Comparison of ENCODE assay signal across 19 mouse cellular contexts in genomic region chr12:31293361-31294142, GRCm38 (mm10). TPM values are rescaled to one million over a fixed set of nuclear protein-coding genes. Genes with fewer than 3 reads are reported as not detected.
DNase-seq lines count a peak whose midpoint lies in the region; ATAC-seq and TF ChIP-seq lines count a peak whose summit lies in the region.
"Had no signal": no experiment of that assay in that cellular context is flagged by ENCODE, and none has a peak within 500 bp of the region (broad histone marks: within the 10 kb centered on the region; RNA-seq: fewer than 3 reads in every experiment).

No protein-coding gene starts in this region.

- no peak overlapping the region for H3K4me3 ChIP-seq in kidney, embryonic 14.5 days (ENCODE audit: low read length)
- no peak overlapping the region for H3K4me3 ChIP-seq in embryonic fibroblast, embryonic 13.5 days (ENCODE audit: insufficient read depth, low read length)
- no peak overlapping the region for H3K4me3 ChIP-seq in heart, postnatal 0 days (ENCODE audit: low read depth, low read length)
- H3K4me3 ChIP-seq: embryonic facial prominence, embryonic 13.5 days; limb, embryonic 12.5 days; neural tube, embryonic 13.5 days had no signal

- 49% methylated on average over 15 of the region's 15 CpGs for WGBS in kidney, embryonic 14.5 days
- 26% methylated on average over 15 of the region's 15 CpGs for WGBS in heart, postnatal 0 days

- no peaks in the 10 kb centered on the region for H3K27me3 ChIP-seq in kidney, embryonic 14.5 days (ENCODE audit: control insufficient read depth, insufficient read depth, low read length)
- H3K27me3 ChIP-seq in heart, postnatal 0 days (ENCODE audit: control insufficient read depth, insufficient read depth, low read length), result no peaks in the 10 kb centered on the region
- H3K27me3 ChIP-seq: embryonic facial prominence, embryonic 13.5 days; limb, embryonic 12.5 days; neural tube, embryonic 13.5 days had no signal

- H3K4me2 ChIP-seq in kidney, embryonic 14.5 days (replicated peaks; ENCODE audit: low read depth, low read length), result no peak overlapping the region
- H3K4me2 ChIP-seq in heart, postnatal 0 days (ENCODE audit: low read depth, low read length), result no peak overlapping the region
- H3K4me2 ChIP-seq: embryonic facial prominence, embryonic 13.5 days; limb, embryonic 12.5 days; neural tube, embryonic 13.5 days had no signal

- 0 out of 2 replicates have a peak overlapping the region, but pooled peaks have one; percentile 42 for H3K27ac ChIP-seq in kidney, embryonic 14.5 days (ENCODE audit: low read depth, low read length)
- peak overlapping the region; percentile 42 for H3K27ac ChIP-seq in embryonic fibroblast, embryonic 13.5 days (ENCODE audit: insufficient read depth, low read length)
- peak overlapping the region; percentile 92 for H3K27ac ChIP-seq in heart, postnatal 0 days (ENCODE audit: low read depth)
- H3K27ac ChIP-seq: embryonic facial prominence, embryonic 13.5 days; hindbrain, postnatal 0 days; neural tube, embryonic 13.5 days had no signal

- no peak for ATAC-seq in kidney, embryonic 14.5 days (ENCODE audit: low FRiP score, low TSS enrichment)
- peak; percentile 91 for ATAC-seq in heart, postnatal 0 days (ENCODE audit: insufficient read depth, low read depth)
- ATAC-seq: CD4-positive, CD25-positive, alpha-beta regulatory T cell, adult 4 months; forebrain, embryonic 14.5 days; midbrain, embryonic 16.5 days had no signal

- no peak overlapping the region for H3K9ac ChIP-seq in kidney, embryonic 14.5 days (ENCODE audit: low read depth, low read length)
- no peak overlapping the region for H3K9ac ChIP-seq in heart, postnatal 0 days (replicated peaks; ENCODE audit: low read depth, low read length)
- H3K9ac ChIP-seq: embryonic facial prominence, embryonic 13.5 days; limb, embryonic 12.5 days; neural tube, embryonic 13.5 days had no signal

- no peak for TF ChIP-seq CTCF in embryonic fibroblast, embryonic 13.5 days (IDR thresholded peaks at IDR 0.05; ENCODE audit: borderline replicate concordance, insufficient read depth, low read length)
- TF ChIP-seq CTCF in heart, postnatal 0 days (IDR thresholded peaks at IDR 0.05; ENCODE audit: low read depth), result no peak

- peaks cover 5% of the 10 kb centered on the region; the same call in 1 of the 2 replicates for H3K9me3 ChIP-seq in kidney, embryonic 14.5 days (ENCODE audit: control insufficient read depth, low read length)
- H3K9me3 ChIP-seq in heart, postnatal 0 days (replicated peaks; ENCODE audit: control insufficient read depth, low read length), result no peaks in the 10 kb centered on the region
- H3K9me3 ChIP-seq: embryonic facial prominence, embryonic 13.5 days; neural tube, embryonic 13.5 days had no signal

- no peak for TF ChIP-seq POLR2A in embryonic fibroblast, embryonic 13.5 days (IDR thresholded peaks at IDR 0.05; ENCODE audit: low read depth, low read length)

- peaks cover 73% of the 10 kb centered on the region for H3K36me3 ChIP-seq in kidney, embryonic 14.5 days (ENCODE audit: control insufficient read depth, insufficient read depth, low read length)
- peaks cover 51% of the 10 kb centered on the region for H3K36me3 ChIP-seq in heart, postnatal 0 days (replicated peaks; ENCODE audit: control insufficient read depth, insufficient read depth, low read length)

- DNase-seq in kidney, postnatal 14 days, result no peak
- peak; percentile 66 for DNase-seq in ES-CJ7 (ENCODE audit: low read depth, low spot score)
- DNase-seq in heart, postnatal 0 days (ENCODE audit: low spot score), result peak; percentile 91
- no peak for DNase-seq in layer of hippocampus, postnatal 10 days (ENCODE audit: low spot score in 2 of 2)
- no peak for DNase-seq in cerebellum, adult 18-20 months
- no peak for DNase-seq in layer of hippocampus, adult 11-12 months (ENCODE audit: low spot score)
- DNase-seq: cerebellum, postnatal 25 days; gastrocnemius, postnatal 14 days; lung, postnatal 14 days had no signal

- TF ChIP-seq EP300 in heart, postnatal 0 days (IDR thresholded peaks at IDR 0.05; ENCODE audit: low read depth), result peak; percentile 83

- peaks cover 43% of the 10 kb centered on the region for H3K4me1 ChIP-seq in kidney, embryonic 14.5 days (ENCODE audit: control insufficient read depth, insufficient read depth, low read length)
- H3K4me1 ChIP-seq in embryonic fibroblast, embryonic 13.5 days (ENCODE audit: control insufficient read depth, insufficient read depth, low read length), result peaks cover 18% of the 10 kb centered on the region
- peaks cover 28% of the 10 kb centered on the region for H3K4me1 ChIP-seq in heart, postnatal 0 days (ENCODE audit: control insufficient read depth, insufficient read depth)

RNA-seq across cellular contexts. Expression of gene Lamb1, which starts 28.5 kb away (rescaled TPM):
- 65.2 and 121 TPM in 2 replicates for polyA plus RNA-seq in kidney, embryonic 14.5 days (2014; fragmentation: Nextera tagmentation; extraction: Ambion mirVana)
- 219 and 222 TPM in 2 replicates for polyA plus RNA-seq in embryonic fibroblast, embryonic 13.5 days (2011; ENCODE audit: insufficient read length, low read depth, missing spikeins)
- 189 TPM in 2 replicates for total RNA-seq in heart, postnatal 0 days (2014; rRNA removed; ENCODE audit: low replicate concordance)
- 53.2 and 60.8 TPM in 2 replicates for polyA plus RNA-seq in heart, postnatal 0 days (2015; fragmentation: Nextera tagmentation; extraction: Ambion mirVana)
- 10 to 100 TPM; 55.3 to 57.3 TPM for total RNA-seq in layer of hippocampus, postnatal 10 days (2021)
- polyA plus RNA-seq: CD4-positive, CD25-positive, alpha-beta regulatory T cell, adult 4 months had no signal

RNA-seq across cellular contexts. Expression of gene Gm6993, which starts 53.0 kb away (rescaled TPM):
- polyA plus RNA-seq in kidney, embryonic 14.5 days (2014; fragmentation: Nextera tagmentation; extraction: Ambion mirVana), result not detected in 2 replicates
- polyA plus RNA-seq in embryonic fibroblast, embryonic 13.5 days (2011; ENCODE audit: insufficient read length, low read depth, missing spikeins), result not detected in 2 replicates
- total RNA-seq in heart, postnatal 0 days (2014; rRNA removed; ENCODE audit: low replicate concordance), result not detected in 2 replicates
- not detected in 2 replicates for polyA plus RNA-seq in heart, postnatal 0 days (2015; fragmentation: Nextera tagmentation; extraction: Ambion mirVana)
- total RNA-seq in layer of hippocampus, postnatal 10 days (2021), result not detected
- total RNA-seq: gastrocnemius, postnatal 14 days; hindbrain, postnatal 0 days; layer of hippocampus, postnatal 14 days had no signal
- polyA plus RNA-seq: CD4-positive, CD25-positive, alpha-beta regulatory T cell, adult 4 months; embryonic facial prominence, embryonic 13.5 days; forebrain, embryonic 14.5 days; hindbrain, postnatal 0 days; limb, embryonic 12.5 days; midbrain, embryonic 16.5 days; neural tube, embryonic 13.5 days had no signal

RNA-seq across cellular contexts. Expression of gene Dld, which starts 57.7 kb away (rescaled TPM):
- 127 and 145 TPM in 2 replicates for polyA plus RNA-seq in kidney, embryonic 14.5 days (2014; fragmentation: Nextera tagmentation; extraction: Ambion mirVana)
- polyA plus RNA-seq in embryonic fibroblast, embryonic 13.5 days (2011; ENCODE audit: insufficient read length, low read depth, missing spikeins), result 132 and 136 TPM in 2 replicates
- total RNA-seq in heart, postnatal 0 days (2014; rRNA removed; ENCODE audit: low replicate concordance), result 91.6 and 125 TPM in 2 replicates
- 372 and 377 TPM in 2 replicates for polyA plus RNA-seq in heart, postnatal 0 days (2015; fragmentation: Nextera tagmentation; extraction: Ambion mirVana)
- 100 to 1,000 TPM; 113 to 125 TPM for total RNA-seq in layer of hippocampus, postnatal 10 days (2021)

Comparison
In these comparisons a context has a peak if more than half of its experiments do, and no peak if none do; other contexts are left out.
1. H3K27ac ChIP-seq: peak in every context shown above with its lines; median percentile 92 in heart, postnatal 0 days; 42 in kidney, embryonic 14.5 days; 42 in embryonic fibroblast, embryonic 13.5 days.
2. DNase-seq: peak in ES-CJ7 (single experiment) and heart, postnatal 0 days (single experiment); none in kidney, postnatal 14 days (single experiment), layer of hippocampus, postnatal 10 days (0 of 2), cerebellum, adult 18-20 months (0 of 2) and layer of hippocampus, adult 11-12 months (single experiment).